Mouse (Mus musculus) spleen, adult 2 months (tissue): ENCODE results near the gene Ezh1. TPM values are rescaled to one million over a fixed set of nuclear protein-coding genes. Genes with fewer than 3 reads are reported as not detected.

Experiments
- DNase-seq, 2 experiments: peaks; one replicate each; pipeline versions ENCODE4 v3.0.0 to v3.0.0-alpha.2; 2012 to 2021; ENCODE audit warnings: low spot score in 2 of 2, low read depth in 1 of 2
- H3K27ac ChIP-seq: fragments of 200-500 bp; 2 replicates; pipeline ENCODE4 v1.5.1; 2012; ENCODE audit warnings: low read length, inconsistent platforms; ENCODE audit not compliant: insufficient read depth
- H3K27me3 ChIP-seq: fragments of 200-500 bp; 2 replicates; pipeline ENCODE4 v1.6.1; 2012; ENCODE audit warnings: mild to moderate bottlenecking, moderate library complexity, low read length, inconsistent platforms; ENCODE audit not compliant: control insufficient read depth, insufficient read depth
- H3K36me3 ChIP-seq: fragments of 200-500 bp; 2 replicates; pipeline ENCODE4 v1.6.1; 2012; ENCODE audit warnings: mild to moderate bottlenecking, low read length, inconsistent platforms; ENCODE audit not compliant: control insufficient read depth, insufficient read depth
- H3K4me1 ChIP-seq: fragments of 200-500 bp; 2 replicates; pipeline ENCODE4 v1.6.1; 2011; ENCODE audit warnings: inconsistent platforms; ENCODE audit not compliant: control insufficient read depth, insufficient read depth, insufficient read length
- H3K4me3 ChIP-seq: fragments of 200-500 bp; 2 replicates; pipeline ENCODE4 v1.5.1; 2011; ENCODE audit warnings: mild to moderate bottlenecking, inconsistent platforms; ENCODE audit not compliant: insufficient read depth, insufficient read length; ENCODE audit errors: extremely low read depth
- CTCF ChIP-seq: fragments of 200-500 bp; IDR thresholded peaks from 2 replicates; pipeline ENCODE4 v1.5.1; 2011; ENCODE audit warnings: mild to moderate bottlenecking, inconsistent platforms; ENCODE audit not compliant: insufficient read depth, insufficient read length, insufficient replicate concordance; ENCODE audit errors: extremely low read depth
- POLR2A ChIP-seq: fragments of 200-500 bp; IDR thresholded peaks from 2 replicates; pipeline ENCODE4 v1.6.1; 2011; ENCODE audit warnings: low read depth, low read length, inconsistent platforms
- WGBS: fragments of 180-500 bp; shearing (Covaris S2); methylation state at CpG from one replicate; pipeline ENCODE4 v1.1.7; 2018; 5-methylcytosine and 5-hydroxymethylcytosine counted together
- polyA plus RNA-seq: library from polyadenylated mRNA; depleted of rRNA; stranded (reverse); fragments of >200 nt; gene quantifications from 2 replicates; pipeline ENCODE4 v1.2.3, GENCODE M21; 2012

Ezh1 gene
- polyA plus RNA-seq, 1 experiment: 30.9 TPM

- H3K4me3 ChIP-seq: no peak overlapping the region
- no peak overlapping the region for H3K27ac ChIP-seq
- H3K36me3 ChIP-seq: no peaks in the 10 kb centered on the region
- H3K27me3 ChIP-seq: no peaks in the 10 kb centered on the region
- no peak for DNase-seq
- no peak for TF ChIP-seq POLR2A
- TF ChIP-seq CTCF: no peak
- peaks cover 4% of the 10 kb centered on the region; the same call in 1 of the 2 replicates for H3K4me1 ChIP-seq
- 85% methylated on average over 1 of the region's 1 CpGs for WGBS
Measured at GRCm38 (mm10) chr11:101152825-101153224, 73.4 kb downstream of the Ezh1 start.

GRCm38 (mm10) chr11:101151063-101151462 lies 75.2 kb downstream of the Ezh1 start:
- Histone ChIP-seq H3K36me3 (no peaks in the 10 kb centered on the region), H3K27me3 (no peaks in the 10 kb centered on the region), H3K4me1 (peaks cover 2% of the 10 kb centered on the region; the same call in 1 of the 2 replicates), H3K27ac (no peak overlapping the region), H3K4me3 (no peak overlapping the region)
- 65% methylated on average over 2 of the region's 2 CpGs for WGBS
- DNase-seq: no peak
- TF ChIP-seq CTCF: no peak

- no peak overlapping the region for H3K4me3 ChIP-seq
- H3K4me1 ChIP-seq: no peaks in the 10 kb centered on the region
- no peaks in the 10 kb centered on the region for H3K27me3 ChIP-seq
- WGBS: 54% methylated on average over 9 of the region's 9 CpGs
- H3K27ac ChIP-seq: no peak overlapping the region
- no peak for TF ChIP-seq POLR2A
- no peak for TF ChIP-seq CTCF
- no peaks in the 10 kb centered on the region for H3K36me3 ChIP-seq
- DNase-seq: no peak
Measured at GRCm38 (mm10) chr11:101149178-101150105, 76.8 kb downstream of the Ezh1 start.

- TF ChIP-seq POLR2A (no peak), CTCF (no peak)
- H3K4me1 ChIP-seq: no peaks in the 10 kb centered on the region
- no peak overlapping the region for H3K4me3 ChIP-seq
- no peaks in the 10 kb centered on the region for H3K27me3 ChIP-seq
- no peak for DNase-seq
- no peaks in the 10 kb centered on the region for H3K36me3 ChIP-seq
- 77% methylated on average over 10 of the region's 10 CpGs for WGBS
- H3K27ac ChIP-seq: no peak overlapping the region
Measured at GRCm38 (mm10) chr11:101148751-101149150, 77.5 kb downstream of the Ezh1 start.

- Histone ChIP-seq H3K4me1 (no peaks in the 10 kb centered on the region), H3K27ac (no peak overlapping the region), H3K27me3 (no peaks in the 10 kb centered on the region), H3K4me3 (no peak overlapping the region), H3K36me3 (no peaks in the 10 kb centered on the region)
- WGBS: 83% methylated on average over 10 of the region's 10 CpGs
- TF ChIP-seq CTCF: no peak
- TF ChIP-seq POLR2A: no peak
- no peak for DNase-seq
Measured at GRCm38 (mm10) chr11:101146377-101146776, 79.9 kb downstream of the Ezh1 start.

- H3K27me3 ChIP-seq: 0 out of 2 replicates have a peak, but pooled peaks cover 3% of the 10 kb centered on the region
Measured at GRCm38 (mm10) chr11:101143338-101144225, 82.7 kb downstream of the Ezh1 start.

More at GRCm38 (mm10) chr11:101143338-101144225, 82.7 kb downstream of the Ezh1 start:
- Histone ChIP-seq H3K4me3 (peak overlapping the region; percentile 61), H3K4me1 (no peaks in the 10 kb centered on the region), H3K27ac (peak overlapping the region; percentile 81), H3K36me3 (no peaks in the 10 kb centered on the region)
- 14% methylated on average over 18 of the region's 19 CpGs for WGBS
- DNase-seq: peak; percentile 45 to 51
- TF ChIP-seq POLR2A (no peak), CTCF (no peak)
